Mouse (Mus musculus) stomach, postnatal 0 days (tissue): ENCODE results near the gene Stxbp4.

Experiments
- CTCF ChIP-seq: IDR thresholded peaks from 2 replicates; pipeline ENCODE4 v1.5.1; 2016; ENCODE audit warnings: antibody characterized with exemption, low read depth, mild to moderate bottlenecking, moderate library complexity
- EP300 ChIP-seq: optimal IDR thresholded peaks from 2 replicates; pipeline ENCODE3; 2016; ENCODE audit warnings: antibody characterized with exemption

DNA sequence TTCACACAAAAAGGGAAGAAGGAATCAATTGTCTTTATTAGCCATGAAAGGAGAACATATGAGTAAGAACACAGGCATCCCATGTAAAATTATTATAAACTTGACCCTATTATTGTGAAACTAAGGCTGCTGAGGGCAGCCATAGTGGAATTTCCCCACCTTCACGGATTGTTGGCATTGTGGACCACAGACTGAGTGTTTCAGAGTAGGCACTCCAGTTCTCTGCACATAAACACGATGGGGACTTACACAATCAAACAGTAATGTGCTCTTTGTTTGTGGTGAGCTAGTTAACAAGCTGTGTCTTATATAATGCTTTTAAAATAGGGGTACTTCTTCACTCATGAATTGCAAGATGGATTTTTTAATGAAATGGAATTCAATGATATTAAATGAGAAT lies 52.1 kb downstream of the Stxbp4 start:
- TF ChIP-seq CTCF (no peak), EP300 (no peak)
